Mouse (Mus musculus) liver, embryonic 13.5 days (tissue): ENCODE measurements around the gene Figla. TPM values are rescaled to one million over a fixed set of nuclear protein-coding genes. Genes with fewer than 3 reads are reported as not detected.

Source experiments
- ATAC-seq: fragments of 200-750 bp; cut with Nextera tagmentation; 2 replicates; pipeline ENCODE4 v1.8.0; 2017; ENCODE audit warnings: low read depth, mild to moderate bottlenecking, moderate number of reproducible peaks, moderate library complexity
- DNase-seq: peaks from one replicate; pipeline ENCODE4 v3.0.0; 2022
- H3K27ac ChIP-seq: fragments of 300-500 bp; sonication (generic); 2 replicates; pipeline ENCODE4 v1.5.1; 2015; ENCODE audit warnings: moderate library complexity, mild to moderate bottlenecking, inconsistent platforms
- H3K27me3 ChIP-seq: fragments of 300-500 bp; sonication (generic); 2 replicates; pipeline ENCODE4 v1.6.1; 2015; ENCODE audit warnings: mild to moderate bottlenecking, inconsistent platforms
- H3K36me3 ChIP-seq: fragments of 300-500 bp; sonication (generic); 2 replicates; pipeline ENCODE4 v1.6.1; 2015; ENCODE audit warnings: mild to moderate bottlenecking, inconsistent platforms
- H3K4me1 ChIP-seq: fragments of 300-500 bp; sonication (generic); replicated peaks from 2 replicates; pipeline ENCODE4 v1.6.1; 2015; ENCODE audit warnings: inconsistent platforms
- H3K4me2 ChIP-seq: fragments of 300-500 bp; sonication (generic); 2 replicates; pipeline ENCODE4 v1.6.1; 2015; ENCODE audit warnings: inconsistent platforms, mild to moderate bottlenecking, moderate library complexity
- H3K4me3 ChIP-seq: fragments of 300-500 bp; sonication (generic); replicated peaks from 2 replicates; pipeline ENCODE4 v1.5.1; 2015; ENCODE audit warnings: mild to moderate bottlenecking, inconsistent platforms
- H3K9ac ChIP-seq: fragments of 300-500 bp; sonication (generic); 2 replicates; pipeline ENCODE4 v1.6.1; 2015; ENCODE audit warnings: mild to moderate bottlenecking, inconsistent platforms
- H3K9me3 ChIP-seq: fragments of 300-500 bp; sonication (generic); replicated peaks from 2 replicates; pipeline ENCODE4 v1.6.1; 2016; ENCODE audit warnings: inconsistent platforms
- WGBS: fragments of 180-500 bp; shearing (Covaris S2); methylation state at CpG from one replicate; pipeline ENCODE4 v1.1.7; 2015; ENCODE audit not compliant: insufficient replicate concordance; 5-methylcytosine and 5-hydroxymethylcytosine counted together
- polyA plus RNA-seq: library from polyadenylated mRNA; unstranded; fragments of >200 nt; fragmentation: Nextera tagmentation; extraction: Ambion mirVana; gene quantifications from 2 replicates; pipeline ENCODE4 v1.2.1, GENCODE M21; 2015

The Figla gene
- polyA plus RNA-seq, 1 experiment from 2014 or later = not detected

GRCm38 (mm10) chr6:86053594-86053993 is 37.6 kb downstream of the Figla start:
- H3K27ac ChIP-seq = no peak overlapping the region
- ATAC-seq (peak; percentile 86), DNase-seq (peak; percentile 19)
- 0 out of 2 replicates have a peak overlapping the region, but pooled peaks have one; percentile 15 for H3K9ac ChIP-seq
- WGBS = 34% methylated on average over 5 of the region's 5 CpGs
- no peaks in the 10 kb centered on the region for H3K9me3 ChIP-seq
- peaks cover 40% of the 10 kb centered on the region for H3K4me1 ChIP-seq
- H3K36me3 ChIP-seq = no peaks in the 10 kb centered on the region
- H3K4me2 ChIP-seq = no peak overlapping the region
- H3K4me3 ChIP-seq = no peak overlapping the region
- 0 out of 2 replicates have a peak, but pooled peaks cover 5% of the 10 kb centered on the region for H3K27me3 ChIP-seq

GRCm38 (mm10) chr6:86058475-86058874 is 42.5 kb downstream of the Figla start:
- Histone ChIP-seq H3K27ac (no peak overlapping the region), H3K36me3 (no peaks in the 10 kb centered on the region), H3K4me1 (peaks cover 8% of the 10 kb centered on the region), H3K9ac (no peak overlapping the region), H3K9me3 (no peaks in the 10 kb centered on the region), H3K27me3 (peaks cover 11% of the 10 kb centered on the region; the same call in 1 of the 2 replicates), H3K4me3 (no peak overlapping the region), H3K4me2 (no peak overlapping the region)
- DNase-seq (no peak), ATAC-seq (no peak)
- WGBS = 0% methylated on average over 1 of the region's 1 CpGs

- Histone ChIP-seq H3K27me3 (peaks cover 11% of the 10 kb centered on the region; the same call in 1 of the 2 replicates), H3K36me3 (no peaks in the 10 kb centered on the region), H3K9ac (no peak overlapping the region), H3K9me3 (no peaks in the 10 kb centered on the region), H3K27ac (no peak overlapping the region), H3K4me3 (no peak overlapping the region), H3K4me2 (no peak overlapping the region), H3K4me1 (peaks cover 4% of the 10 kb centered on the region)
- DNase-seq = no peak
- WGBS = 17% methylated on average over 7 of the region's 7 CpGs
- ATAC-seq = no peak
Measured at GRCm38 (mm10) chr6:86059151-86059853, 43.3 kb downstream of the Figla start.

- ATAC-seq (no peak), DNase-seq (no peak)
- H3K4me3 ChIP-seq = no peak overlapping the region
- no peaks in the 10 kb centered on the region for H3K36me3 ChIP-seq
- H3K27me3 ChIP-seq = peaks cover 18% of the 10 kb centered on the region; the same call in 1 of the 2 replicates
- H3K9me3 ChIP-seq = no peaks in the 10 kb centered on the region
- peaks cover 9% of the 10 kb centered on the region for H3K4me1 ChIP-seq
- H3K27ac ChIP-seq = no peak overlapping the region
- no peak overlapping the region for H3K9ac ChIP-seq
- H3K4me2 ChIP-seq = no peak overlapping the region
- WGBS = 84% methylated on average over 3 of the region's 3 CpGs
Measured at GRCm38 (mm10) chr6:86060170-86060569, 44.2 kb downstream of the Figla start.

GRCm38 (mm10) chr6:86062226-86062625 is 46.3 kb downstream of the Figla start:
- DNase-seq = no peak

GRCm38 (mm10) chr6:86062684-86063083 is 46.7 kb downstream of the Figla start:
- Histone ChIP-seq H3K27me3 (peaks cover 21% of the 10 kb centered on the region; the same call in 1 of the 2 replicates), H3K4me2 (no peak overlapping the region), H3K36me3 (no peaks in the 10 kb centered on the region), H3K4me1 (peaks cover 9% of the 10 kb centered on the region), H3K4me3 (no peak overlapping the region), H3K9ac (no peak overlapping the region), H3K9me3 (no peaks in the 10 kb centered on the region), H3K27ac (no peak overlapping the region)
- no peak for ATAC-seq
- no peak for DNase-seq
- WGBS = 82% methylated on average over 2 of the region's 2 CpGs

More at GRCm38 (mm10) chr6:86062226-86062625, 46.3 kb downstream of the Figla start:
- Histone ChIP-seq H3K4me1 (peaks cover 9% of the 10 kb centered on the region), H3K4me3 (no peak overlapping the region), H3K9me3 (no peaks in the 10 kb centered on the region), H3K9ac (no peak overlapping the region), H3K4me2 (no peak overlapping the region), H3K27ac (no peak overlapping the region), H3K36me3 (no peaks in the 10 kb centered on the region), H3K27me3 (peaks cover 21% of the 10 kb centered on the region; the same call in 1 of the 2 replicates)
- 62% methylated on average over 5 of the region's 5 CpGs for WGBS
- ATAC-seq = no peak

- no peak for DNase-seq
- no peak overlapping the region for H3K27ac ChIP-seq
- H3K4me1 ChIP-seq = peaks cover 9% of the 10 kb centered on the region
- no peak for ATAC-seq
- H3K4me2 ChIP-seq = no peak overlapping the region
- WGBS = 58% methylated on average over 6 of the region's 6 CpGs
- no peak overlapping the region for H3K4me3 ChIP-seq
- H3K27me3 ChIP-seq = 0 out of 2 replicates have a peak, but pooled peaks cover 17% of the 10 kb centered on the region
- H3K36me3 ChIP-seq = no peaks in the 10 kb centered on the region
- no peaks in the 10 kb centered on the region for H3K9me3 ChIP-seq
- H3K9ac ChIP-seq = no peak overlapping the region
Measured at GRCm38 (mm10) chr6:86064318-86065016, 48.5 kb downstream of the Figla start.

GRCm38 (mm10) chr6:86066727-86067126 is 50.8 kb downstream of the Figla start:
- DNase-seq (no peak), ATAC-seq (no peak)
- Histone ChIP-seq H3K4me2 (no peak overlapping the region), H3K9ac (no peak overlapping the region), H3K9me3 (no peaks in the 10 kb centered on the region), H3K27me3 (0 out of 2 replicates have a peak, but pooled peaks cover 17% of the 10 kb centered on the region), H3K4me3 (no peak overlapping the region), H3K36me3 (no peaks in the 10 kb centered on the region), H3K4me1 (peaks cover 24% of the 10 kb centered on the region), H3K27ac (no peak overlapping the region)
- 63% methylated on average over 6 of the region's 6 CpGs for WGBS

- DNase-seq (no peak), ATAC-seq (no peak)
- 49% methylated on average over 5 of the region's 5 CpGs for WGBS
- Histone ChIP-seq H3K4me3 (no peak overlapping the region), H3K9me3 (no peaks in the 10 kb centered on the region), H3K27me3 (0 out of 2 replicates have a peak, but pooled peaks cover 17% of the 10 kb centered on the region), H3K27ac (no peak overlapping the region), H3K36me3 (no peaks in the 10 kb centered on the region), H3K4me1 (peaks cover 29% of the 10 kb centered on the region), H3K4me2 (no peak overlapping the region), H3K9ac (no peak overlapping the region)
Measured at GRCm38 (mm10) chr6:86067145-86067544, 51.2 kb downstream of the Figla start.

- Histone ChIP-seq H3K9me3 (no peaks in the 10 kb centered on the region), H3K27ac (no peak overlapping the region), H3K27me3 (0 out of 2 replicates have a peak, but pooled peaks cover 11% of the 10 kb centered on the region), H3K4me1 (peaks cover 35% of the 10 kb centered on the region), H3K4me3 (no peak overlapping the region), H3K36me3 (no peaks in the 10 kb centered on the region), H3K9ac (no peak overlapping the region), H3K4me2 (no peak overlapping the region)
- DNase-seq (no peak), ATAC-seq (no peak)
- WGBS = 66% methylated on average over 5 of the region's 5 CpGs
Measured at GRCm38 (mm10) chr6:86069009-86069408, 53.0 kb downstream of the Figla start.

GRCm38 (mm10) chr6:86069856-86070255 is 53.9 kb downstream of the Figla start:
- WGBS = 28% methylated on average over 3 of the region's 3 CpGs
- H3K36me3 ChIP-seq = no peaks in the 10 kb centered on the region
- H3K9me3 ChIP-seq = no peaks in the 10 kb centered on the region
- DNase-seq (no peak), ATAC-seq (peak; percentile 83)
- H3K4me1 ChIP-seq = peaks cover 36% of the 10 kb centered on the region
- no peak overlapping the region for H3K9ac ChIP-seq
- no peak overlapping the region for H3K4me3 ChIP-seq
- 0 out of 2 replicates have a peak, but pooled peaks cover 6% of the 10 kb centered on the region for H3K27me3 ChIP-seq
- no peak overlapping the region for H3K27ac ChIP-seq
- 0 out of 2 replicates have a peak overlapping the region, but pooled peaks have one; percentile 6 for H3K4me2 ChIP-seq
